Mouse (Mus musculus) cerebellum, adult 11 months (tissue): ENCODE results near the gene Pa2g4.

Source experiments
- DNase-seq: peaks from one replicate; pipeline ENCODE4 v3.0.0; 2022

Pa2g4 gene

GRCm38 (mm10) chr10:128535206-128535605 is 30.6 kb downstream of the Pa2g4 start:
- DNase-seq, result no peak

- no peak for DNase-seq
These were observed 39.1 kb downstream of the Pa2g4 start for GRCm38 (mm10) chr10:128526366-128527356.

- peak; percentile 91 for DNase-seq
These were observed 40.0 kb downstream of the Pa2g4 start, which contains the start of gene Esyt1 for GRCm38 (mm10) chr10:128525671-128526308. TSS of gene Esyt1 (minus strand) at chr10:128525871.

DNA sequence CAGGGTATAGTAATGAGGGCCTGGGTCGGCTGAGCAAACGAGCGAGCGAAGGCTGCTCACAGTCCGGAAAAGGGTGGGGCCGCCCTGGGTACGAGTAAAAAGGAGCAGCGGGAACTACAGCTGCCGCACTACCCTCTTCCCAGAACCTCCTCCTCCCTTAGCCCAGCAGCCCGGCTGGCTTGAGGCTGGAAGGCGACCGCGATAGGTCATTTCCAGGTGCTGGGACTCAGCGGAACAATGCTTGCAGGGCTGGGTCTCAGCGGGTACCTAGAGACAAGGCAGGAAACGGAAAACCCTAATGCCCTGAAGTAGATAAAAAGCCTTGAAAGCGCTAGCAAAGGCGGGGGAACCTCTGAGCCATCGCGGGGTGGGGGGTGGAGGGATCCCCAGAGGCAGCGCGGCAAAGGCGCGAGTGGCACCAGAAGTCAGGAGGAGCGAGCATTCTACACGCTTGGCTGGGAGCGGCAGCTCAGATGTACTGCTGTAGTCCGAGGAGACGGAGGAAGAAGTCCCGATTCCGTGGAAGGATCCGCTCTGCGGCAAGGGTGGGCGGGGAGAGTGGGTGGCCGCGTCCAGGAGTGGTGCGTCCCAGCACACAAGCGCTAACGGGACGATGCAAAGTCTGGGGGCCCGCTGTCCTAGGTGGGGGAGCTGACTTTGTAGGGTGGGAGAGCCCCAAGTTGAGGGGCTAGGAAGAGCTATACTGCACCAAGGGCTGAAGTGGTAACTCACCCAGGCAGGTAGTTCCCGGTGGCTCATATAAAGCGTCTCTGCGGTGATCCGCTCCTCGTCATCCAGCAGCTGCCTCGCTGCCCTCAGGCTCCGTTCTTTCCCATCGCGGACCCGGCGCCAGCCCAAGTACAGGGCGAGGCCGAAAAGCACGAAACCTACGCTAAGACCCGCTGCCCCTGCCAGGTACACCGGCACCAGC is 40.8 kb downstream of the Pa2g4 start:
- DNase-seq, result peak; percentile 51

GRCm38 (mm10) chr10:128524111-128524731 is 41.6 kb downstream of the Pa2g4 start:
- DNase-seq, result no peak

DNA sequence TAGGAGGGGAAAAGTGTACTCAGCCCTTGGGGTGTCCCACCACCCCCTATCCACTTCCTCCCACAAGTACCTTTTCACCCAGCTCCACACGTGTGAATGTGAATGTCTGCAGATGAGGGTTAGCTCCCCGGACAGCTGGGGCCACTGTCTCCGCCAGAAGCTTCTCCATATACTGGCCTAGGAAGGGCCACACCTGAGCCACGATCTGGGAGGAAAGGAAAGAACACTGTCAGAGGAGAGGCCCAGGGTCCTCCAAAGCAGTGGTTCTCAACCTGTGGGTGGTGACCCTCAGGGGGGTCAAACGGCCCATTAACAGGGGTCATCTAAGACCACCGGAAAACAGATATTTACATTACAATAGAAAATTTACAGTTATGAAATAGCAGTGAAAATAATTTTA is 43.4 kb downstream of the Pa2g4 start:
- no peak for DNase-seq

- no peak for DNase-seq
These were observed 45.2 kb downstream of the Pa2g4 start for GRCm38 (mm10) chr10:128520591-128520990.

GRCm38 (mm10) chr10:128518833-128519232 is 47.0 kb downstream of the Pa2g4 start:
- no peak for DNase-seq

- DNase-seq, result no peak
These were observed 49.1 kb downstream of the Pa2g4 start for GRCm38 (mm10) chr10:128516677-128517076.

- no peak for DNase-seq
These were observed 49.8 kb downstream of the Pa2g4 start for GRCm38 (mm10) chr10:128516029-128516428.

DNA sequence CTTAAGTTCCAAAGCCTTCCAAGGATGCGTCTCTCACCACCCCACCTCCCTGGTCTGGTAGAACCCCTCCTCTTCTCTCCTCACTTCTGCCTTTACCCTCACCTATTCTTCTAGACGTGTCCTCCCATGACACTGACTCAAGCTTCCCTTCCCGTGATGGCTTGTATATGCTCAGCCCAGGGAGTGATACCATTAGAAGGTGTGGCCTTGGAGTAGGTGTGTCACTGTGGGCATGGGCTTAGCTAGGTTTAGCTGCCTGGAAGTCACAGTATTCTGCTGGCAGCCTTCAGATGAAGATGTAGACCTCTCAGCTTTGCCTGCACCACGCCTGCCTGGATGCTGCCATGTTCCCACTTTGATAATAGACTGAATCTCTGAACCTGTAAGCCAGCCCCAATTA is 50.7 kb downstream of the Pa2g4 start:
- no peak for DNase-seq

DNA sequence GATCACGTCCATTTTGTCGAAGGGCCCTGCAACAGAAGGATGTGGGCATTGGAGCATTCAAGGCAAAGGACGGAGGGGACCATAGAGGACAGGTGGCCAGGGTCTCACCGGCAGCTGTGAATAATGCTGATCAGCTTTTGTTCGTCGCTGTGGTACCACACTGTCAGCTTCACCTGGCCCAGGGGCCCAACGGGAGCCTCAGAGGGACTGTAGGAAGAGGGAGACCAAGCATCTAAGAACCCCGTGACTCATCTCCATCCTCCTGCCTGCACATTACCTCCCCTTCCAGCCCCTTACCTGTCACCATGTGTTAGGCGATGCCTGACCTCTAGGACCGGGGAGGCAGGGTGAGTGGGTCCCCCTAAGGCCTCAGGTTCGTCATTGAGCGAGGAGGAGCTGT is 54.0 kb downstream of the Pa2g4 start:
- DNase-seq, result no peak

- DNase-seq, result no peak
These were observed 54.6 kb downstream of the Pa2g4 start for GRCm38 (mm10) chr10:128511189-128511588.

GRCm38 (mm10) chr10:128510301-128510700 is 55.5 kb downstream of the Pa2g4 start:
- DNase-seq, result no peak

GRCm38 (mm10) chr10:128509831-128510230 is 56.0 kb downstream of the Pa2g4 start:
- no peak for DNase-seq

DNA sequence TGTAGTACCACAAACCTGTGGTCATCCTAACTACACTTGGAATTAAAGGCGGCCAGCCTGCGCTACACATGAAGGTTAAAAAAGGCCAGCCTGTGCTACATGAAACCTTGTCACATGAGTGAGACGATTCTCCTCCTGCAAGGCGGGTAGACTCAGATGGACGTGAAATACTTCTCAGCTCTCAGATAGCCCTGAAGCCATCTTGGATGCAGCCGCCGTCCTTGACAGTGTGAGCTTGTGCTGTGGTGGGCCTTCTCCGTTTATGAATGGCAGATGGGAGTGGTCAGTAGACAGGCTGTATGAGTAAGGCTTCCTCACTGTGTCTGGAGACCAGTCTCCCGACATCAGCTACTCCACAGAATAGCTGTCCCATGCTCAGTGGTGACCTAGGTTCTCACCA is 56.6 kb downstream of the Pa2g4 start:
- DNase-seq, result no peak

DNA sequence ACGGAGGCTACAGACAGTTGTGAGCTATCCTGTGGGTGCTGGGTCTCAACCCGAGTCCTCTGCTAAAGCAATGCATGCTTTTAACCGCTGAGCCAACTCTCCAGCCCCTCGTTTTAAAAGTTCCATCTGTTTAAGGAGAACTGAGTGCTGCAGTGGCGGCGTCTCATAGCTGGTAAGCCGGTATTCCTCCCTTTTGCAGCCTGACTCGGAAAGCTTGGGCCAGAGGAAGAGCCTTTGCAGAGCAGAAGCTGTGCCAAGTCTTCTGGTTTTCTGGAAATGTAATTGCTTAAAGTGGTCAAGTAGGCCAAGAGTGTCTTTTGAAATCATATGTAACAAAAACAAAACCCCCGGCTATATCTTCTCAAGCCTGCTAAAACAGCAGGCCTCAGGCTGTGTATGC is 57.5 kb downstream of the Pa2g4 start:
- no peak for DNase-seq
